Mouse (Mus musculus) ES-Bruce4 (cell line): ENCODE measurements around the gene AL607142.1. TPM values are rescaled to one million over a fixed set of nuclear protein-coding genes. Genes with fewer than 3 reads are reported as not detected.

Source experiments
- H3K27ac ChIP-seq: 2 replicates; pipeline ENCODE4 v1.5.1; 2012; ENCODE audit warnings: low read length, inconsistent platforms; ENCODE audit not compliant: insufficient read depth
- H3K27me3 ChIP-seq: 2 replicates; pipeline ENCODE4 v1.6.1; 2012; ENCODE audit warnings: mild to moderate bottlenecking, low read length, inconsistent platforms; ENCODE audit not compliant: control insufficient read depth, poor library complexity, insufficient read depth, severe bottlenecking
- H3K36me3 ChIP-seq: 2 replicates; pipeline ENCODE4 v1.6.1; 2012; ENCODE audit warnings: inconsistent platforms, mild to moderate bottlenecking, low read length, moderate library complexity; ENCODE audit not compliant: control insufficient read depth, poor library complexity, insufficient read depth, severe bottlenecking
- H3K4me1 ChIP-seq: one replicate; pipeline ENCODE4 v1.8.1; 2011; ENCODE audit warnings: low read length; ENCODE audit not compliant: control insufficient read depth, insufficient read depth
- H3K4me3 ChIP-seq: 2 replicates; pipeline ENCODE4 v1.5.1; 2011; ENCODE audit warnings: low read depth, mild to moderate bottlenecking, low read length
- H3K9ac ChIP-seq: 2 replicates; pipeline ENCODE4 v1.6.1; 2012; ENCODE audit warnings: low read depth, mild to moderate bottlenecking, inconsistent platforms; ENCODE audit not compliant: poor library complexity, severe bottlenecking
- H3K9me3 ChIP-seq: replicated peaks from 2 replicates; pipeline ENCODE4 v1.6.1; 2012; ENCODE audit warnings: mild to moderate bottlenecking, low read length, inconsistent platforms; ENCODE audit not compliant: control insufficient read depth, poor library complexity, insufficient read depth, severe bottlenecking
- CTCF ChIP-seq: IDR thresholded peaks from one replicate; pipeline ENCODE4 v1.8.1; 2011; ENCODE audit warnings: low read depth, low read length
- EP300 ChIP-seq: IDR thresholded peaks from 2 replicates; pipeline ENCODE4 v1.6.1; 2011; ENCODE audit warnings: low read depth, low read length; ENCODE audit not compliant: insufficient read depth
- POLR2A ChIP-seq: IDR thresholded peaks from one replicate; pipeline ENCODE4 v1.8.1; 2011; ENCODE audit warnings: low read length; ENCODE audit not compliant: insufficient read depth
- polyA plus RNA-seq: library from polyadenylated mRNA; stranded (reverse); fragments of >200 nt; gene quantifications from 2 replicates; pipeline ENCODE4 v1.2.4, GENCODE M21; 2011; ENCODE audit warnings: low read depth; ENCODE audit not compliant: missing spikeins, insufficient read depth, insufficient read length

AL607142.1 gene
- polyA plus RNA-seq, 1 experiment, result not detected

DNA sequence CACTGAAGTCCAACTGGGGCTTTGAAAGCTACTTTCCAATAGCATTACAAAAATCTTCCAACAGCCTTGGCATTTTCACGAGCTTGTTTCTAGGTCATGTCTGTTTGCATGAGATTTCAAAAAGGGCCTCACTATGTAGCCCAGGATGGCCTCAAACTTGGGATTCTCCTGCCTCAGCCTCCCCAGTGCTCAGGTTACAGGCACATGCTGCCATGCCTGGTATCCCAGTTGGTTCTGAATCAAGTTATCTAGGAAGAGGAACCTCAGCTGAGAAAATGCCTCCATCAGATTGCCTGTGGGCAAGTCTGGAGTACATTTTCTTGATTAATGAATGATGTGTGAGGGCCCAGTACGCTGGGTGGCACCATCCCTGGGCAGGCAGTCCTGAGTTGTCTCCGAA lies 6.6 kb upstream of the AL607142.1 start:
- H3K27ac ChIP-seq, result no peak overlapping the region
- H3K4me3 ChIP-seq, result no peak overlapping the region
- TF ChIP-seq EP300 (no peak), CTCF (no peak), POLR2A (no peak)
- no peak overlapping the region for H3K9ac ChIP-seq
- no peaks in the 10 kb centered on the region for H3K36me3 ChIP-seq
- H3K27me3 ChIP-seq, result no peaks in the 10 kb centered on the region
- H3K4me1 ChIP-seq, result no peaks in the 10 kb centered on the region
- H3K9me3 ChIP-seq, result no peaks in the 10 kb centered on the region

GRCm38 (mm10) chr4:120058794-120059193 lies 6.0 kb upstream of the AL607142.1 start:
- no peak for TF ChIP-seq POLR2A
- no peak for TF ChIP-seq CTCF
- no peak for TF ChIP-seq EP300
- Histone ChIP-seq H3K4me1 (no peaks in the 10 kb centered on the region), H3K9ac (no peak overlapping the region), H3K27me3 (no peaks in the 10 kb centered on the region), H3K4me3 (no peak overlapping the region), H3K36me3 (no peaks in the 10 kb centered on the region), H3K9me3 (no peaks in the 10 kb centered on the region), H3K27ac (no peak overlapping the region)

- no peaks in the 10 kb centered on the region for H3K27me3 ChIP-seq
- no peaks in the 10 kb centered on the region for H3K4me1 ChIP-seq
- H3K27ac ChIP-seq, result no peak overlapping the region
- no peaks in the 10 kb centered on the region for H3K36me3 ChIP-seq
- H3K9me3 ChIP-seq, result no peaks in the 10 kb centered on the region
- H3K4me3 ChIP-seq, result no peak overlapping the region
- H3K9ac ChIP-seq, result no peak overlapping the region
- no peak for TF ChIP-seq POLR2A
- no peak for TF ChIP-seq CTCF
- TF ChIP-seq EP300, result no peak
Measured at GRCm38 (mm10) chr4:120061727-120062126, 3.1 kb upstream of the AL607142.1 start.

GRCm38 (mm10) chr4:120062198-120062597 lies 2.6 kb upstream of the AL607142.1 start:
- no peak for TF ChIP-seq EP300
- no peak for TF ChIP-seq POLR2A
- TF ChIP-seq CTCF, result no peak

DNA sequence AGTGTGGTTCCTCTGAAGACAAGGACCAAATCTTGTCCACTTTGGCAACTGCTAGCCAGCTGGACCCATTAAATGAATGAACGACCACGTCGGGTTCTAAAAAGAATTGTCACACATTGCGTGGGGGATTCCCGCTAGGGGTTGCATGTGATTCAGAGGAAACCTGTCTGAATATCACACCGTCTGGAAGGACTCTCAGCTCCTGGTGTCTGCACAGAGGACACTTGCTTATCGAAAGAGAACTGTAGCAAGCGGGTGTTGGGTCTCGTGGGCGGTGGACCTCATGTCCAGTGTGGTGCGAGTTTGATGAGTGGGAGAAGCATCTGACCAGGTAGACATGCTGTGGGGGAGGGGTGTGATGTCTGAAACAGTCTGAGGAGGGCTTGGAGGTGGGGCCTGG lies 2.0 kb upstream of the AL607142.1 start:
- H3K27me3 ChIP-seq, result no peaks in the 10 kb centered on the region

More at GRCm38 (mm10) chr4:120062198-120062597, 2.6 kb upstream of the AL607142.1 start:
- H3K4me3 ChIP-seq, result no peak overlapping the region
- H3K9me3 ChIP-seq, result no peaks in the 10 kb centered on the region
- H3K27me3 ChIP-seq, result no peaks in the 10 kb centered on the region
- H3K27ac ChIP-seq, result no peak overlapping the region
- no peaks in the 10 kb centered on the region for H3K36me3 ChIP-seq
- no peaks in the 10 kb centered on the region for H3K4me1 ChIP-seq
- H3K9ac ChIP-seq, result no peak overlapping the region

GRCm38 (mm10) chr4:120063353-120064124 lies 1.3 kb upstream of the AL607142.1 start:
- no peak for TF ChIP-seq POLR2A
- TF ChIP-seq CTCF, result no peak
- no peak for TF ChIP-seq EP300
- Histone ChIP-seq H3K9ac (no peak overlapping the region), H3K36me3 (no peaks in the 10 kb centered on the region), H3K27ac (no peak overlapping the region), H3K4me1 (no peaks in the 10 kb centered on the region), H3K9me3 (no peaks in the 10 kb centered on the region), H3K27me3 (no peaks in the 10 kb centered on the region), H3K4me3 (no peak overlapping the region)

More for the DNA sequence above, 2.0 kb upstream of the AL607142.1 start:
- Histone ChIP-seq H3K36me3 (no peaks in the 10 kb centered on the region), H3K4me3 (no peak overlapping the region), H3K4me1 (no peaks in the 10 kb centered on the region), H3K27ac (no peak overlapping the region), H3K9ac (no peak overlapping the region), H3K9me3 (no peaks in the 10 kb centered on the region)
- TF ChIP-seq EP300 (no peak), CTCF (no peak), POLR2A (no peak)
